Mouse (Mus musculus): ENCODE results near the gene Sept11. TPM values are rescaled to one million over a fixed set of nuclear protein-coding genes. Genes with fewer than 3 reads are reported as not detected.

Gene Sept11
- total RNA-seq, 4 experiments from 2014 or later, result 91.3 to 100 (median 94.8) TPM

Other genes starting within 250 kb of the Sept11 start
- gene Sowahb, start 48.4 kb upstream of the Sept11 start, total RNA-seq (2022), result under 1 TPM; 0.16 to 0.25 (median 0.21) TPM
- gene Ccni, start 113.1 kb downstream of the Sept11 start, total RNA-seq (2022), result 10 to 100 TPM; 58.7 to 80.0 (median 65.4) TPM
- gene 2010109A12Rik, start 113.1 kb downstream of the Sept11 start, total RNA-seq (2022), result not detected
- 10 to 100 TPM; 10.1 to 13.5 (median 12.2) TPM for gene Ccng2, start 173.8 kb downstream of the Sept11 start, total RNA-seq (2022)

Data from gastrocnemius, adult 8-10 months (tissue).